Mouse (Mus musculus) G1E (cell line): ENCODE data around the gene Tk1.

ENCODE experiments used
- CTCF ChIP-seq: IDR thresholded peaks from 2 replicates; pipeline ENCODE4 v1.5.1; 2012; ENCODE audit warnings: low read depth, low read length, inconsistent platforms, mixed read lengths
- GATA1 ChIP-seq: IDR thresholded peaks from 2 replicates; pipeline ENCODE4 v1.6.1; 2012; ENCODE audit warnings: borderline replicate concordance, low read length, inconsistent platforms, mixed read lengths
- POLR2AphosphoS5 ChIP-seq: IDR thresholded peaks from 2 replicates; pipeline ENCODE4 v1.6.1; 2012; ENCODE audit warnings: low read depth, low read length, inconsistent platforms; ENCODE audit not compliant: insufficient replicate concordance
- TAL1 ChIP-seq: conservative IDR thresholded peaks from 2 replicates; pipeline ENCODE4 v1.6.1; 2012; ENCODE audit warnings: low read depth, low read length, inconsistent platforms, mixed read lengths

DNA sequence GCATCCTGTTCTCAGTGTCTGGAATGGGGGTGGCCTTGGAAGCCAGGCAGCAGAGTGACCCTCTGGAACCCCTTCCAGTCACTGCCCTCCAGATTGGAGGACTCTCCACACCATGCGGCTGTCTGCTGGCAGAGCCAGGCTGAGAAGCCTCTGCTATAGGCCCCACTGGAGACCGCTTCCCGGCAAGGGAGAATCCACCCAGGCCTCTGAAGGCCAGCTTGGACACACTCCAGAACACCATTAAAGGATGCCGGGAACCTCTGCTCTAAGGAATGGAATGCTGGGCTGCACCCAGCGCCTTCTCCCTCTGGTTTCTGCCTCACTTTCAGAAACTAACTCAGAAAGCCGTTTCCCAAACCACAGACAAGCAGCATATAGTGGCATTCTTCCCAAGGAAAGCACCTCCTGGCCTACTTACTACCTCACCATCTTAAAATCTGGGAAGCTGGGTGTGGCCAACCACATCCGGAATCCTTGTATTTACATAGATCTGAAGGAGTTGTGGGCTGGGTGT, 3.1 kb downstream of the Tk1 start:
- TF ChIP-seq CTCF, result no peak
- no peak for TF ChIP-seq GATA1
- no peak for TF ChIP-seq POLR2AphosphoS5
- TF ChIP-seq TAL1, result no peak
